Mouse (Mus musculus): ENCODE results near the gene Adam26b.
"Not testable (repeated sequence)": the region's sequence is repeated elsewhere in the genome, so short reads cannot be mapped to it uniquely, and the experiment has no call there.

DNA sequence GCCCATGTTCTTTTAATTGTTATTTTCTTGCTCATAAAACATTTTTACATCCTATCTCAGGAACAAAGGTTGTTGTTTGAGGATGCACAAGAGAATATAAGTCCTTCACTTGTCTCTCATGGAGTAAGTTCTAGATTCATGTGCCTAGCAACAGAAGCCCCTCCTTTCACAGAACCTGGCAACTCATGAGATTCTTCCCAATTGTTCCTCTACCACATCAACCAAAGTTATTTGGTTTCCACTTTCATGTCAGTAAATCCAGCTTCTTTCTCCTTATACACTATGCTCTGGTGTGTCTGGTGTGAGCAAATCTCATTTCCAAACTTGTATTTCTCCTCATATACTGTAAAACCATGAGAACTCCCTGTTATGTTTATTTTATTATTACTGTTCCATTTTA lies at the start of gene Adam26b:
- TF ChIP-seq POLR2A (IDR thresholded peaks at IDR 0.05; ENCODE audit: insufficient read length, low read depth); E2F4 (IDR thresholded peaks at IDR 0.05; ENCODE audit: insufficient read depth); REST (IDR thresholded peaks at IDR 0.05; ENCODE audit: insufficient read depth, insufficient read length); POLR2AphosphoS2 (IDR thresholded peaks at IDR 0.05; ENCODE audit: insufficient read length, low read depth); MAX (IDR thresholded peaks at IDR 0.05; ENCODE audit: low read depth); USF1 (IDR thresholded peaks at IDR 0.05; ENCODE audit: low read depth); TCF12 (IDR thresholded peaks at IDR 0.05; ENCODE audit: insufficient read depth, poor library complexity, severe bottlenecking); MYOG (IDR thresholded peaks at IDR 0.05; ENCODE audit: control insufficient read depth in 1 of 3, insufficient read depth in 1 of 3, insufficient read length in 2 of 3, low read depth in 2 of 3); TCF3 (IDR thresholded peaks at IDR 0.05; ENCODE audit: insufficient read length, low read depth); CEBPB (IDR thresholded peaks at IDR 0.05; ENCODE audit: insufficient read depth, poor library complexity, severe bottlenecking); MYOD1 (IDR thresholded peaks at IDR 0.05; ENCODE audit: control insufficient read depth in 1 of 3, insufficient read length in 2 of 3, low read depth in 2 of 3); SRF (IDR thresholded peaks at IDR 0.05; ENCODE audit: control insufficient read depth, insufficient read length, low read depth): not testable (repeated sequence)

All from myocyte (in vitro differentiated cells).